Mouse (Mus musculus) hindbrain, embryonic 13.5 days (tissue): Measurements from ENCODE around the gene 5830473C10Rik. TPM values are rescaled to one million over a fixed set of nuclear protein-coding genes. Genes with fewer than 3 reads are reported as not detected.

Source experiments
- ATAC-seq: fragments of 200-750 bp; cut with Nextera tagmentation; 2 replicates; pipeline ENCODE4 v1.8.0; 2017; ENCODE audit warnings: moderate TSS enrichment; ENCODE audit not compliant: low FRiP score
- H3K27ac ChIP-seq: fragments of 300-500 bp; sonication (generic); 2 replicates; pipeline ENCODE4 v1.5.1; 2015; ENCODE audit warnings: inconsistent platforms, mild to moderate bottlenecking, moderate library complexity
- H3K27me3 ChIP-seq: fragments of 300-500 bp; sonication (generic); 2 replicates; pipeline ENCODE4 v1.6.1; 2015; ENCODE audit warnings: mild to moderate bottlenecking, inconsistent platforms
- H3K36me3 ChIP-seq: fragments of 300-500 bp; sonication (generic); 2 replicates; pipeline ENCODE4 v1.6.1; 2015; ENCODE audit warnings: mild to moderate bottlenecking, inconsistent platforms
- H3K4me1 ChIP-seq: fragments of 300-500 bp; sonication (generic); replicated peaks from 2 replicates; pipeline ENCODE4 v1.6.1; 2015; ENCODE audit warnings: inconsistent platforms
- H3K4me2 ChIP-seq: fragments of 300-500 bp; sonication (generic); 2 replicates; pipeline ENCODE4 v1.6.1; 2015; ENCODE audit warnings: inconsistent platforms, mild to moderate bottlenecking, moderate library complexity
- H3K4me3 ChIP-seq: fragments of 300-500 bp; sonication (generic); 2 replicates; pipeline ENCODE4 v1.5.1; 2015; ENCODE audit warnings: mild to moderate bottlenecking, inconsistent platforms
- H3K9ac ChIP-seq: fragments of 300-500 bp; sonication (generic); 2 replicates; pipeline ENCODE4 v1.6.1; 2015; ENCODE audit warnings: mild to moderate bottlenecking, inconsistent platforms
- H3K9me3 ChIP-seq: fragments of 300-500 bp; sonication (generic); 2 replicates; pipeline ENCODE4 v1.6.1; 2016; ENCODE audit warnings: inconsistent platforms
- WGBS: fragments of 180-500 bp; shearing (Covaris S2); methylation state at CpG from one replicate; pipeline ENCODE4 v1.1.7; 2015; 5-methylcytosine and 5-hydroxymethylcytosine counted together
- polyA plus RNA-seq: library from polyadenylated mRNA; unstranded; fragments of >200 nt; fragmentation: Nextera tagmentation; extraction: Ambion mirVana; gene quantifications from 2 replicates; pipeline ENCODE4 v1.2.1, GENCODE M21; 2015

Gene 5830473C10Rik
- polyA plus RNA-seq: not detected in 2 replicates

- WGBS: 93% methylated on average over 6 of the region's 6 CpGs
- H3K9me3 ChIP-seq: no peaks in the 10 kb centered on the region
- H3K4me2 ChIP-seq: no peak within 1 kb of the TSS
- H3K4me3 ChIP-seq: no peak within 1 kb of the TSS
- no peak within 1 kb of the TSS for H3K9ac ChIP-seq
- no peaks in the 10 kb centered on the region for H3K36me3 ChIP-seq
- no peak within 1 kb of the TSS for H3K27ac ChIP-seq
- no peaks in the 10 kb centered on the region for H3K4me1 ChIP-seq
- H3K27me3 ChIP-seq: no peaks in the 10 kb centered on the region
- ATAC-seq: no peak
Observed at GRCm38 (mm10) chr5:90560743-90561142, at the start of gene 5830473C10Rik. Gene 5830473C10Rik, plus strand, starts transcription at chr5:90561107.

- H3K27ac ChIP-seq: no peak overlapping the region
- H3K4me2 ChIP-seq: no peak overlapping the region
- H3K9ac ChIP-seq: no peak overlapping the region
- no peak overlapping the region for H3K4me3 ChIP-seq
- no peak for ATAC-seq
- WGBS: 88% methylated on average over 6 of the region's 6 CpGs
- peaks cover 3% of the 10 kb centered on the region; the same call in 1 of the 2 replicates for H3K4me1 ChIP-seq
- H3K9me3 ChIP-seq: no peaks in the 10 kb centered on the region
- H3K36me3 ChIP-seq: no peaks in the 10 kb centered on the region
- no peaks in the 10 kb centered on the region for H3K27me3 ChIP-seq
Observed at GRCm38 (mm10) chr5:90512288-90512955, 48.5 kb upstream of the 5830473C10Rik start.

GRCm38 (mm10) chr5:90515561-90515960 lies 45.3 kb upstream of the 5830473C10Rik start:
- no peaks in the 10 kb centered on the region for H3K36me3 ChIP-seq
- no peaks in the 10 kb centered on the region for H3K27me3 ChIP-seq
- H3K27ac ChIP-seq: no peak overlapping the region
- no peaks in the 10 kb centered on the region for H3K9me3 ChIP-seq
- WGBS: 89% methylated on average over 6 of the region's 6 CpGs
- H3K4me3 ChIP-seq: no peak overlapping the region
- H3K9ac ChIP-seq: no peak overlapping the region
- H3K4me2 ChIP-seq: no peak overlapping the region
- ATAC-seq: no peak
- no peaks in the 10 kb centered on the region for H3K4me1 ChIP-seq

- Histone ChIP-seq H3K4me3 (no peak within 1 kb of the TSS), H3K4me1 (no peaks in the 10 kb centered on the region), H3K27me3 (no peaks in the 10 kb centered on the region), H3K9me3 (no peaks in the 10 kb centered on the region), H3K9ac (no peak within 1 kb of the TSS), H3K27ac (no peak within 1 kb of the TSS), H3K36me3 (no peaks in the 10 kb centered on the region), H3K4me2 (no peak within 1 kb of the TSS)
- no peak for ATAC-seq
- 88% methylated on average over 6 of the region's 6 CpGs for WGBS
Observed at GRCm38 (mm10) chr5:90518356-90519100, 42.4 kb upstream of the 5830473C10Rik start, which contains the start of gene Afm. Gene Afm, plus strand, starts transcription at chr5:90518932.

- Histone ChIP-seq H3K27me3 (no peaks in the 10 kb centered on the region), H3K9ac (no peak overlapping the region), H3K4me1 (no peaks in the 10 kb centered on the region), H3K27ac (no peak overlapping the region), H3K4me2 (no peak overlapping the region), H3K9me3 (no peaks in the 10 kb centered on the region), H3K36me3 (no peaks in the 10 kb centered on the region), H3K4me3 (no peak overlapping the region)
- no peak for ATAC-seq
- 87% methylated on average over 8 of the region's 8 CpGs for WGBS
Observed at GRCm38 (mm10) chr5:90551191-90551590, 9.7 kb upstream of the 5830473C10Rik start.

- 88% methylated on average over 3 of the region's 3 CpGs for WGBS
- no peak for ATAC-seq
- no peaks in the 10 kb centered on the region for H3K4me1 ChIP-seq
- H3K9ac ChIP-seq: no peak overlapping the region
- H3K9me3 ChIP-seq: no peaks in the 10 kb centered on the region
- no peak overlapping the region for H3K4me2 ChIP-seq
- H3K4me3 ChIP-seq: no peak overlapping the region
- H3K27me3 ChIP-seq: no peaks in the 10 kb centered on the region
- no peak overlapping the region for H3K27ac ChIP-seq
- no peaks in the 10 kb centered on the region for H3K36me3 ChIP-seq
Observed at GRCm38 (mm10) chr5:90556052-90556451, 4.9 kb upstream of the 5830473C10Rik start.

- Histone ChIP-seq H3K27ac (no peak overlapping the region), H3K4me3 (no peak overlapping the region), H3K27me3 (no peaks in the 10 kb centered on the region), H3K36me3 (no peaks in the 10 kb centered on the region), H3K9ac (no peak overlapping the region), H3K4me1 (no peaks in the 10 kb centered on the region), H3K9me3 (no peaks in the 10 kb centered on the region), H3K4me2 (no peak overlapping the region)
- WGBS: 95% methylated on average over 11 of the region's 11 CpGs
- ATAC-seq: no peak
Observed at GRCm38 (mm10) chr5:90561721-90562275, 891 bp downstream of the 5830473C10Rik start.

- no peak overlapping the region for H3K4me2 ChIP-seq
- no peak overlapping the region for H3K27ac ChIP-seq
- no peak overlapping the region for H3K9ac ChIP-seq
- H3K36me3 ChIP-seq: no peaks in the 10 kb centered on the region
- H3K4me1 ChIP-seq: no peaks in the 10 kb centered on the region
- H3K9me3 ChIP-seq: no peaks in the 10 kb centered on the region
- H3K4me3 ChIP-seq: no peak overlapping the region
- H3K27me3 ChIP-seq: no peaks in the 10 kb centered on the region
- 91% methylated on average over 4 of the region's 4 CpGs for WGBS
- ATAC-seq: no peak
Observed at GRCm38 (mm10) chr5:90562880-90563279, 2.0 kb downstream of the 5830473C10Rik start.

GRCm38 (mm10) chr5:90564161-90564560 lies 3.3 kb downstream of the 5830473C10Rik start:
- no peak overlapping the region for H3K4me2 ChIP-seq
- H3K4me3 ChIP-seq: no peak overlapping the region
- 89% methylated on average over 4 of the region's 4 CpGs for WGBS
- H3K9me3 ChIP-seq: no peaks in the 10 kb centered on the region
- H3K27me3 ChIP-seq: no peaks in the 10 kb centered on the region
- H3K4me1 ChIP-seq: no peaks in the 10 kb centered on the region
- no peak overlapping the region for H3K27ac ChIP-seq
- ATAC-seq: no peak
- H3K9ac ChIP-seq: no peak overlapping the region
- H3K36me3 ChIP-seq: no peaks in the 10 kb centered on the region

GRCm38 (mm10) chr5:90565205-90565604 lies 4.3 kb downstream of the 5830473C10Rik start:
- no peaks in the 10 kb centered on the region for H3K9me3 ChIP-seq
- ATAC-seq: no peak

GRCm38 (mm10) chr5:90567788-90568187 lies 6.9 kb downstream of the 5830473C10Rik start:
- Histone ChIP-seq H3K9ac (no peak overlapping the region), H3K27me3 (no peaks in the 10 kb centered on the region)

More at GRCm38 (mm10) chr5:90565205-90565604, 4.3 kb downstream of the 5830473C10Rik start:
- H3K27ac ChIP-seq: no peak overlapping the region
- no peaks in the 10 kb centered on the region for H3K4me1 ChIP-seq
- no peak overlapping the region for H3K4me3 ChIP-seq
- no peaks in the 10 kb centered on the region for H3K27me3 ChIP-seq
- WGBS: 89% methylated on average over 6 of the region's 6 CpGs
- H3K4me2 ChIP-seq: no peak overlapping the region
- H3K36me3 ChIP-seq: no peaks in the 10 kb centered on the region
- no peak overlapping the region for H3K9ac ChIP-seq

GRCm38 (mm10) chr5:90568338-90568737 lies 7.4 kb downstream of the 5830473C10Rik start:
- no peaks in the 10 kb centered on the region for H3K27me3 ChIP-seq
- no peaks in the 10 kb centered on the region for H3K9me3 ChIP-seq
- H3K4me1 ChIP-seq: peaks cover 4% of the 10 kb centered on the region; the same call in 1 of the 2 replicates
- H3K4me3 ChIP-seq: no peak overlapping the region
- no peak overlapping the region for H3K27ac ChIP-seq
- no peak for ATAC-seq
- no peak overlapping the region for H3K4me2 ChIP-seq
- no peaks in the 10 kb centered on the region for H3K36me3 ChIP-seq
- no peak overlapping the region for H3K9ac ChIP-seq

More at GRCm38 (mm10) chr5:90567788-90568187, 6.9 kb downstream of the 5830473C10Rik start:
- Histone ChIP-seq H3K36me3 (no peaks in the 10 kb centered on the region), H3K4me1 (peaks cover 4% of the 10 kb centered on the region; the same call in 1 of the 2 replicates), H3K27ac (no peak overlapping the region), H3K4me2 (no peak overlapping the region), H3K4me3 (no peak overlapping the region), H3K9me3 (no peaks in the 10 kb centered on the region)
- WGBS: 86% methylated on average over 5 of the region's 5 CpGs
- ATAC-seq: no peak
